ENCODE assay signal across 20 mouse cellular contexts in genomic region chr15:25287850-25288249, GRCm38 (mm10).
DNase-seq lines count a peak whose midpoint lies in the region; ATAC-seq and TF ChIP-seq lines count a peak whose summit lies in the region.
"Had no signal": no experiment of that assay in that cellular context is flagged by ENCODE, and none has a peak within 500 bp of the region (broad histone marks: within the 10 kb centered on the region; RNA-seq: fewer than 3 reads in every experiment).

No protein-coding gene starts in this region.

- H3K79me2 ChIP-seq in C2C12 (ENCODE audit: control insufficient read depth, insufficient read depth): no peaks in the 10 kb centered on the region

- H3K79me3 ChIP-seq in C2C12 (ENCODE audit: low read depth): no peaks in the 10 kb centered on the region

- DNase-seq in kidney, adult 9 months: peak; percentile 13
- DNase-seq in kidney, postnatal 25 days: no peak
- no peak for DNase-seq in left cerebral cortex, postnatal 14 days (ENCODE audit: low spot score in 2 of 2)
- no peak for DNase-seq in adrenal gland, postnatal 4 days (ENCODE audit: low spot score in 2 of 2)
- DNase-seq: B cell, adult 2 months; cerebellum, adult 11 months; cerebellum, postnatal 36 days; gastrocnemius, postnatal 25 days; heart, postnatal 10 days; kidney, postnatal 36 days; thymus, postnatal 14 days had no signal

- H3ac ChIP-seq in C2C12 (ENCODE audit: control insufficient read depth, insufficient read length, low read depth): no peak overlapping the region

- H3K4me3 ChIP-seq in C2C12 (ENCODE audit: insufficient read depth, poor library complexity, severe bottlenecking): no peak overlapping the region
- H3K4me3 ChIP-seq: embryonic facial prominence, embryonic 10.5 days; heart, embryonic 10.5 days; limb, embryonic 15.5 days; neural tube, embryonic 13.5 days had no signal

- no peaks in the 10 kb centered on the region for H3K36me3 ChIP-seq in C2C12 (ENCODE audit: control insufficient read depth, insufficient read depth)
- H3K36me3 ChIP-seq: embryonic facial prominence, embryonic 10.5 days; heart, embryonic 10.5 days; limb, embryonic 15.5 days; neural tube, embryonic 13.5 days had no signal

- ATAC-seq in granulocyte monocyte progenitor cell, adult 5-6 weeks (replicated peaks; ENCODE audit: poor library complexity, severe bottlenecking): peak; percentile 96
- peak; percentile 92 for ATAC-seq in megakaryocyte progenitor cell, adult 5-6 weeks (replicated peaks; ENCODE audit: poor library complexity)
- ATAC-seq: forebrain, embryonic 14.5 days; intestine, embryonic 16.5 days had no signal

- no peaks in the 10 kb centered on the region for H3K27me3 ChIP-seq in C2C12 (ENCODE audit: control insufficient read depth, insufficient read depth, insufficient read length)
- H3K27me3 ChIP-seq: limb, embryonic 15.5 days had no signal

- intact Hi-C loops in left cerebral cortex, postnatal 14 days (cut with DNase I): no loop called here

- TF ChIP-seq CTCF in C2C12 (IDR thresholded peaks at IDR 0.05; ENCODE audit: control insufficient read depth, insufficient read depth, insufficient read length): no peak

TF ChIP-seq in C2C12, 6 proteins besides CTCF, POLR2A, EP300 and RAD21:
- no peak for TF ChIP-seq MYOD1 (IDR thresholded peaks at IDR 0.05; ENCODE audit: control insufficient read depth, insufficient read length, low read depth)
- TF ChIP-seq FOSL1 (IDR thresholded peaks at IDR 0.05; ENCODE audit: insufficient read depth, low read length, poor library complexity, severe bottlenecking): no peak
- TF ChIP-seq USF1 (IDR thresholded peaks at IDR 0.05; ENCODE audit: low read depth): peak; percentile 66
- no peak for TF ChIP-seq MYOG (IDR thresholded peaks at IDR 0.05; ENCODE audit: control insufficient read depth, extremely low read depth, insufficient read length)
TF ChIP-seq in C2C12: peak in this region for 1.
